Mouse (Mus musculus) duodenum, adult 2 months (tissue): ENCODE measurements around the gene Ptpn13. TPM values are rescaled to one million over a fixed set of nuclear protein-coding genes. Genes with fewer than 3 reads are reported as not detected.

Experiments
- polyA plus RNA-seq: library from polyadenylated mRNA; depleted of rRNA; stranded (reverse); fragments of >200 nt; gene quantifications from 2 replicates; pipeline ENCODE4 v1.2.3, GENCODE M21; 2012; ENCODE audit warnings: low replicate concordance; rRNA removed

The Ptpn13 gene
- 0.68 and 1.5 TPM in 2 replicates for polyA plus RNA-seq

GRCm38 (mm10) chr5:103424678-103425319, at the start of gene Ptpn13:
Gene Ptpn13 (plus strand): TSS chr5:103425192.

GRCm38 (mm10) chr5:103629111-103629764, 204.2 kb downstream of the Ptpn13 start, which contains the start of gene Slc10a6:
Gene Slc10a6 (minus strand): TSS chr5:103629403.

Other genes with a start within 250 kb of the Ptpn13 start
- gene Mapk10, start 213.9 kb upstream of the Ptpn13 start, polyA plus RNA-seq: 0.19 and 1.1 TPM in 2 replicates
- 0.34 and 1.1 TPM in 2 replicates for gene Slc10a6, start 204.2 kb downstream of the Ptpn13 start, polyA plus RNA-seq
- not detected in 2 replicates for gene 1700016H13Rik, start 230.8 kb downstream of the Ptpn13 start, polyA plus RNA-seq